Mouse (Mus musculus): Measurements from ENCODE around the gene F5. TPM values are rescaled to one million over a fixed set of nuclear protein-coding genes. Genes with fewer than 3 reads are reported as not detected.

F5 gene
- total and polyA plus RNA-seq, 3 experiments, result under 0.01 to 0.19 TPM; not detected in 1

DNA sequence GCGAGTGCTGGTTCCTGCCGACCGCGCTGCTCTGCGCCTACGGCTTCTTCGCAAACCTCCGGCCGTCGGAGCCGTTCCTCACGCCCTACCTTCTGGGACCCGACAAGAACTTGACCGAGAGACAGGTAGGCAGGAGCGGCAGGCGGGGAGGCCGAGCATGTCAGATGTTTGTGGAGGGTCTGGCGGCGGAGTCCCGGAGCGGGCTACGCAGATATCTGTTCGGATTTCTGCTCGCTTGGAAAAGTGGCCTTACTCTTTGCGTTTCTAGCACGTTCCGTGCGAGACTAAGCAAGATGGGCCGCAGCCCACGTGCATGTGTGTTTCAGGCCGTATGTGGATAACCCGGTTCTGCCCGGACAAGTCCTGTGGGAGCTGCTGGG, 97.7 kb downstream of the F5 start:
- in situ Hi-C loops (cut with MboI; ENCODE audit: low pct_ligation_motif_present, low pct_unique_long_range_greater_than_20kb, low sequenced_read_pairs), result no loop called here
- Histone ChIP-seq H3K4me3 (replicated peaks in 1 of 3; ENCODE audit: low read depth in 2 of 3, low read length in 2 of 3, poor library complexity in 1 of 3) (peak overlapping the region; percentile 74 to 99 (median 85)), H3K4me1 (ENCODE audit: control insufficient read depth in 1 of 2, insufficient read depth in 2 of 2) (peaks cover 5 to 24% of the 10 kb centered on the region in 2 experiments), H3K9ac (ENCODE audit: insufficient read depth, low read depth) (peak overlapping the region; percentile 58), H3K79me2 (replicated peaks; ENCODE audit: control insufficient read depth, extremely low read depth, insufficient read depth, poor library complexity, severe bottlenecking) (peaks cover 36% of the 10 kb centered on the region), H3K9me3 (replicated peaks; ENCODE audit: low read length) (no peaks in the 10 kb centered on the region), H3K36me3 (replicated peaks in 1 of 2; ENCODE audit: control insufficient read depth in 1 of 2, insufficient read depth in 1 of 2, low read length in 1 of 2) (peaks cover 0 to 8% of the 10 kb centered on the region in 2 experiments), H3K27ac (ENCODE audit: insufficient read depth, low read depth) (peak overlapping the region; percentile 33), H3K4me2 (ENCODE audit: insufficient read depth, low read depth, poor library complexity, severe bottlenecking) (peak overlapping the region; percentile 60; the same call in 1 of the 2 replicates), H3K27me3 (replicated peaks) (no peaks in the 10 kb centered on the region)
- TF ChIP-seq BHLHE40 (IDR thresholded peaks at IDR 0.05; ENCODE audit: low read depth, low read length) (peak; percentile 37; the same call in 1 of the 2 replicates), RAD21 (IDR thresholded peaks at IDR 0.05; ENCODE audit: low read depth, low read length) (no peak), MEF2A (IDR thresholded peaks at IDR 0.05; ENCODE audit: borderline replicate concordance, low read depth, low read length) (no peak), NRF1 (IDR thresholded peaks at IDR 0.05; ENCODE audit: low read depth, low read length) (no peak), MXI1 (IDR thresholded peaks at IDR 0.05; ENCODE audit: low read depth, low read length) (peak; percentile 84), MAX (IDR thresholded peaks at IDR 0.05; ENCODE audit: low read length) (peak; percentile 80), CHD1 (IDR thresholded peaks at IDR 0.05; ENCODE audit: low read depth, low read length) (no peak), GABPA (IDR thresholded peaks at IDR 0.05; ENCODE audit: insufficient replicate concordance, low read depth, low read length) (no peak), USF2 (conservative IDR thresholded peaks at IDR 0.05; ENCODE audit: low read depth, low read length) (no peak), E2F4 (IDR thresholded peaks at IDR 0.05; ENCODE audit: insufficient replicate concordance, low read depth, low read length) (no peak), IRF4 (IDR thresholded peaks at IDR 0.05; ENCODE audit: low read depth, low read length) (no peak), ELF1 (IDR thresholded peaks at IDR 0.05; ENCODE audit: low read depth, low read length) (no peak), MYC (IDR thresholded peaks at IDR 0.05; ENCODE audit: low read depth, low read length) (peak; percentile 77), POLR2AphosphoS2 (IDR thresholded peaks at IDR 0.05; ENCODE audit: low read depth, low read length) (no peak), POLR2A (IDR thresholded peaks at IDR 0.05; ENCODE audit: low read depth, low read length) (no peak), SMC3 (IDR thresholded peaks at IDR 0.05; ENCODE audit: low read depth, low read length) (no peak), ZC3H11A (IDR thresholded peaks at IDR 0.05; ENCODE audit: low read depth, low read length) (no peak), MAFK (IDR thresholded peaks at IDR 0.05; ENCODE audit: insufficient replicate concordance, low read length) (no peak), HCFC1 (IDR thresholded peaks at IDR 0.05; ENCODE audit: low read depth, low read length) (no peak), UBTF (IDR thresholded peaks at IDR 0.05; ENCODE audit: low read depth, low read length) (peak; percentile 87; the same call in 1 of the 2 replicates), SIN3A (IDR thresholded peaks at IDR 0.05; ENCODE audit: low read length) (peak; percentile 74)
- peak; percentile 36 for DNase-seq (ENCODE audit: extremely low read depth)
- dilution Hi-C loops (cut with MboI; ENCODE audit: extremely low pct_ligation_motif_present, extremely low pct_unique_long_range_greater_than_20kb, low sequenced_read_pairs), result no loop called here
